Mouse (Mus musculus): ENCODE data around the gene Rabgef1. TPM values are rescaled to one million over a fixed set of nuclear protein-coding genes. Genes with fewer than 3 reads are reported as not detected.
A peak's percentile ranks its signal among the peaks of the same experiment; 100 is the strongest.

The Rabgef1 gene
- polyA plus RNA-seq, 1 experiment from 2014 or later, result 21.9 TPM

DNA sequence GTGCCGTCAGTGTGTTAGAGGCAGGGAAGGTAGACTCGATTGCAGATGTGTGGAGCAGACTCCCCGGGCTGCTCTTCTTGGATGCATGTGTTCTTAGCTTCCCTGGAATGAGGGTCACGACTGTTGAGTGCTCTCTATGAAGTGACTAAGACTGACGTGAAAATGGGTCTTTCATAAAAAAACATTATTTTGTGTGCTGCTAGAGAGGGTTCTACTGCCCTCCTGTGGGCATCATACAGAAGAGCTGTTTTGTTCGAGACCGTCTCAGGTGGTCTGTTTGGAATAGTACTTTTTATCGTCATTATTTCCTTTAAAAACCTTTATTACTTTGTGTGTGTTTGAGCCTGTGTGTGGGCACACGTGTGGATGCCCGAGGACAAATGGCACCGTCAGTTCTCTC lies 91.9 kb downstream of the Rabgef1 start:
- ATAC-seq, result no peak
- Histone ChIP-seq H3K9me3 (ENCODE audit: control insufficient read depth) (no peaks in the 10 kb centered on the region), H3K4me1 (replicated peaks; ENCODE audit: control insufficient read depth, insufficient read depth, low read length) (no peaks in the 10 kb centered on the region), H3K36me3 (ENCODE audit: control insufficient read depth, insufficient read depth) (peaks cover 14% of the 10 kb centered on the region), H3K27me3 (replicated peaks; ENCODE audit: control insufficient read depth, insufficient read depth, low read length) (no peaks in the 10 kb centered on the region), H3K4me2 (replicated peaks; ENCODE audit: low read depth) (no peak overlapping the region), H3K27ac (ENCODE audit: low read depth, low read length) (no peak overlapping the region), H3K4me3 (ENCODE audit: low read depth, low read length) (no peak overlapping the region), H3K9ac (ENCODE audit: low read depth, low read length) (no peak overlapping the region)
- 79% methylated on average over 11 of the region's 11 CpGs for WGBS
- TF ChIP-seq CTCF (IDR thresholded peaks at IDR 0.05; ENCODE audit: low read depth), result peak; percentile 51

Other genes with a start within 250 kb of the Rabgef1 start
- gene Vkorc1l1, start 229.8 kb upstream of the Rabgef1 start, polyA plus RNA-seq (2015; fragmentation: Nextera tagmentation; extraction: Ambion mirVana), result 84.7 and 92.1 TPM in 2 replicates
- gene Gusb, start 168.7 kb upstream of the Rabgef1 start, polyA plus RNA-seq (2015; fragmentation: Nextera tagmentation; extraction: Ambion mirVana), result 260 and 264 TPM in 2 replicates
- 148 and 182 TPM in 2 replicates for gene Asl, start 142.6 kb upstream of the Rabgef1 start, polyA plus RNA-seq (2015; fragmentation: Nextera tagmentation; extraction: Ambion mirVana)
- gene Crcp, start 142.5 kb upstream of the Rabgef1 start, polyA plus RNA-seq (2015; fragmentation: Nextera tagmentation; extraction: Ambion mirVana), result 39.5 and 41.6 TPM in 2 replicates
- 28.7 and 29.3 TPM in 2 replicates for gene Tpst1, start 98.5 kb upstream of the Rabgef1 start, polyA plus RNA-seq (2015; fragmentation: Nextera tagmentation; extraction: Ambion mirVana)
- gene Kctd7, start 26.9 kb upstream of the Rabgef1 start, polyA plus RNA-seq (2015; fragmentation: Nextera tagmentation; extraction: Ambion mirVana), result 2.4 and 2.9 TPM in 2 replicates
- gene Tmem248, start 45.3 kb downstream of the Rabgef1 start, polyA plus RNA-seq (2015; fragmentation: Nextera tagmentation; extraction: Ambion mirVana), result 45.7 and 47.0 TPM in 2 replicates
- gene Sbds, start 83.7 kb downstream of the Rabgef1 start, polyA plus RNA-seq (2015; fragmentation: Nextera tagmentation; extraction: Ambion mirVana), result 97.7 and 105 TPM in 2 replicates
- gene Tyw1, start 83.8 kb downstream of the Rabgef1 start, polyA plus RNA-seq (2015; fragmentation: Nextera tagmentation; extraction: Ambion mirVana), result 12.0 and 15.0 TPM in 2 replicates
- 0.14 TPM in 1 of 2 replicates, not detected in the other for gene Caln1, start 197.7 kb downstream of the Rabgef1 start, polyA plus RNA-seq (2015; fragmentation: Nextera tagmentation; extraction: Ambion mirVana)
- not detected in 2 replicates for gene A330070K13Rik, start 212.8 kb downstream of the Rabgef1 start, polyA plus RNA-seq (2015; fragmentation: Nextera tagmentation; extraction: Ambion mirVana)